Mouse (Mus musculus) frontal cortex, postnatal 14 days (tissue): ENCODE measurements around the gene 3425401B19Rik.

Experiments used
- DNase-seq, 2 experiments: peaks; one replicate each; pipeline ENCODE4 v3.0.0; 2022; ENCODE audit warnings: low spot score in 2 of 2

The 3425401B19Rik gene

DNA sequence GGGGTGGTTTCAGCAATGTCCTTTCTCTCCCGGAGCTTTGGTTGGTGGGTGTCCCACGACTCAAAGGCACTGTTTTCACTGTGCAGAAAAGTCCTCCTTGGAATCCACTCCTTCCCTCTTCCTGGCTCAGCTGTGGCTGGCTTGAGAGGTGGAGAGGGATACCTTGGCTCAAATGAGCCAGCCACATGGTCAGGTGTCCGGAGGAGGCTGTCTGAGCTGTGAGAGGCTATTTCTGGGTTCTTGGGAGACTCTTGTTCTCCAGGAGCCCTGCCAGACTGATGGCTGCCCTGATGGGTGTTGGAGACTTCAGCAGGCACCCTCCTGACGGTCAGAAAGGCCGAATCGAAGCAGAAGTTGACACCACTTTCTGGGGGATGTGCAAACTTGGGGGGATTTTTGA is 22.0 kb downstream of the 3425401B19Rik start:
- DNase-seq, result no peak

DNA sequence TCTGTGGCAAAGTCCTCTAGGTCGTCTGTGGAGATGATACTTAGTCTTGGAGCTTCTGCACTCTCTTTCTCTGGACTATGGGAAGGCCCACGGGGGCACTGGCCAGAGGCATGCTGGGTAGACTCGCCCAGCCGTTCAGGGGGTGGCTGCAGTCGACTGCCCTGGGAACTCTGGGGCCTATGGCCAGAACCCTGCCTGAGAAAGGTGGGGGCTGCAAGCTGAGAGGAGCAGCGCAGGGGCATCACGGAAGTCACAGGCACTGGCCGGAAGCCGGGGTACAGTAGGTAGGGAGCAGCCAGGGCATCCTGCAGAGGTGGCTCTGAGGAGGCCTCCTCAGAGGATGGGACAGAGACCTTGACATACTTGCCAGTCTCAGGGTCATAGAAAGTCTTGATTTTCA is 25.3 kb downstream of the 3425401B19Rik start:
- DNase-seq, result no peak

DNA sequence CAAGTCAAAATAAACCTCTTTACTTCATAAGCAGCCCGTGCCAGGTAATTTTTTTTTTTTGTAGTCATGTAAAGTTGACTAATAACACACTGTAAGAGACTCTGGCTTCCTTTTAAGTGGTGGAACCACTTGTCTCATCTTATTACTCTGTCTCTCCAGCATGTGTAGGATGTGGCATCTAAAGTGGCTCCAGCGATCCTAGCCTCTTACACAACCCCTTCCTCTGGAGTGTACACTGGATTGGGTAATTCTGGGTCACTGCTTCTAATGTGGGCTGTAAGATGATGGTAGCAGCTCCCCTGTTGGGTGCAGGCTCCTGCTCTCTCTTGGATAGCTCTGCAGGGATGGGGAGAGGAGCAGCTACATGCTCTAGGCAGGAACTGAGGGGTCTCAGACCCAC is 46.6 kb downstream of the 3425401B19Rik start:
- no peak for DNase-seq

DNA sequence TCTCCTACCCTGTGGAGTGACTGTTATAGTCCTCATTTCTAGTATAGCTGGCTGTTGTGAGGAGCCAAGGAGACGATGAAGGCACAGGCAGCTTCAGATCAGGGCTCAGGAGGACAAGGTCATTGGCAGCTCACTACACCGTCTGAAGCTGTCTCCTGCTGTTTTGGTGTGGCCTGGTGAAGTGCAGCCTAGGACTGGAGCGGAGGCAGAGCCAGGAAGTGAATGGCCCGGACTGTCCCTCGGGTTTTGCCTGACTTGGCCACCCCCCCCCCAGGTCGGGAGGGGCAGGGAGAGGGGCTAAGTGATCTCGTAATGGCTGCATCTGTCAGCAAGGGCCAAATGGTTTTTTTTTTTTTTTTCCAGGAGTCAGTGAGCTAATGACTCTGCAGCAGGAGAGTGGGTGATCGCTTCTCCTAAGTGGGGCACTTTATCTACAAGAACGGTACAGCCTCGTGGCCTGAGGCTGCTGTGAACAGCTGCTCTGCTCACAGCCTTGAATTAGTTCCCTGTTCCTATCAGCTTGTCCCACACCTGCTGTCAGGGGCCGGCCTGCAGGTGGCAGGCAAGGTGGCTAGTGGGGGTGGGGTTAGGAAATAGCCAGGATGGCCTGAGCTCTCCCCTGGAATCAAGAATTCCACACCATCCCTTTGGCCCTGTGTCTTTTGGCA is 50.9 kb downstream of the 3425401B19Rik start:
- no peak for DNase-seq

DNA sequence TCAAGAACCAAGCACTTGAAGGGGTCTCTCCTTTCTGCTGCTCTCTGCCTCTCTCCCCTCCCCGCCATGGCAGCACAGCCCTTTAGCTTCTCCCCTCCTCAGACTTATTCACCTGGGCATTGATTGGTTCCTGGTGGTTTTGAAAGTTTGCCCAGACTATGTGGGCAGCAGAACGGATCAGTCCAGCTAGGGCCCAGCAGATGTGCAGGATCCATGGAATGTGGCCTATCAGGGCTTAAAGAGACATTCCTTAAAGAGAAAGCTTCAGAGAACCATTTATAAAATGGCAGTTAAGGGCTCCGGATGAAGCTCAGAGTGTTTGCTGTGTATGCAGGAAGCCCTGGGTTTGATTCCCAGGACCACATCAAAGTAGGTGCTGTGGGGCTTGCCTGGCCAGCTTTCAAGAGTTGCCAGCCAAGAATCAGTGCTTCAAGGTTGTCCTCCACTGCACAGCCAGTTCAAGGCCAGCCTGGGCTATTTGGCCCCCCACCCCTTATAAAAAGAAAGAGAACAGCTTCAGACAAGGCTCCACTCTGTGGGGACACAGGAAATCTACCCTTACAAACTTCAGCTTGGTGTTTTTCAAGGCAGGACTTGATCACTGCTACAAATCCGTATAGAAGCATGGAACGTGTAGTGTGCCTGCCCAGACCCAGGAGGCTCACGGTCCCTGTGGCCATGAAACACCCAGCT is 52.0 kb downstream of the 3425401B19Rik start:
- DNase-seq, result no peak

DNA sequence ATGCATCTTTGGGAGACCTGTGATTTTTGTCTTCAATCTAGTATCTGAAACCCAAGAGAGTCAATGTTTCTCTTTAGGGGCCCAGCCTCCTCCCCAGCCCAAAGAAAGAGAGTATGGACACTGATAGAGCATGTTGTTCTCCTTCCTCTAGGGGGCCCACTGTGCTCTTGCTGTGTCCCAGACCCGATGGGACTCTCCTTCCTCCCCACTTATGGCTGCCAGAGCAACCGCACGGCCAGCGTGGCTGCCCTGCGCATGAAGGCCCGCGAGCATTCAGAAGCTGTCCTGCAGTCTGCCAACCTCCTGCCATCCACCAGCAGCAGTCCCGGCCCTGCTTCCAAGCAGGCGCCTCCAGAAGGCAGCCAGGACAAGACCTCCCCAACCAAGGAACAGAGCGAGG is 56.5 kb downstream of the 3425401B19Rik start:
- DNase-seq, result no peak

DNA sequence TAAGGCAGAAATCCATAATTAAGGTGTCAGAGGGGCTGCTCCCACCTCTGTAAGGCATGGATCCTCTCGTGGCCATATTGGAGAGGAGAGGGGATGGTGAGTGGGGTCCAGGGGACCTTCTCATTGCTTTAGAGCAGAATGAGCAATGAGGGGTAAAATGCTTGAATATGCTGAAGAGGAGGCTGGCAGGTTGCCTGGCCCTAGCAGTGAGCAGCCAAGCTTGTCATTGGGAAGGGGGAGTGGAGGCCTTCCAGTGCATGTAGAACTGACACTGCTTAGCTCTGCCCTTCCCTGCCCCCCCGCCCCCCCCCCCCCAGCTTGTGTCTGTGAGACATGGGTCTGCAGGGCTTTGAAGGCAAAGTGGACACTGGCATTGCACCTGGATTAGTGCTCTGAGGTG is 57.8 kb downstream of the 3425401B19Rik start:
- DNase-seq, result no peak

DNA sequence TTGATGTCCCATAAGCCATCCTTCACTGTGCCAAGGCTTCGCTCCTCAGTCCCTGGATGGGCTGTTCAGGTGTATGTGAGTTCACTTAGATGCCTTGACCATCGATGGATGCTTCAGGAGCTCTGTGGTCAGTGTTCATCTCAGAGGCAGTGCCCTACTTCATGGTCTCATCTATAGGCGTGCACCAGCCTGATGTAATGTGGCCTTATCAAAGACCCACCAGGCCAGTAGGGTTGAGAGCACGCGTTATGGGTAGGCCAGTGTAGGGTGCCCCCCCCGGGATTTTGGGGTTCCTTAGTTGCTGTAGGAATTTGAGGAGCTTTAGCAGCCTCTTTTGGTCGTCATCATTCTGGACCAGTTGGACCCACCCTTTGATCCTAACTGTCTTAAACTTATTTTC is 60.3 kb downstream of the 3425401B19Rik start:
- DNase-seq, result no peak

DNA sequence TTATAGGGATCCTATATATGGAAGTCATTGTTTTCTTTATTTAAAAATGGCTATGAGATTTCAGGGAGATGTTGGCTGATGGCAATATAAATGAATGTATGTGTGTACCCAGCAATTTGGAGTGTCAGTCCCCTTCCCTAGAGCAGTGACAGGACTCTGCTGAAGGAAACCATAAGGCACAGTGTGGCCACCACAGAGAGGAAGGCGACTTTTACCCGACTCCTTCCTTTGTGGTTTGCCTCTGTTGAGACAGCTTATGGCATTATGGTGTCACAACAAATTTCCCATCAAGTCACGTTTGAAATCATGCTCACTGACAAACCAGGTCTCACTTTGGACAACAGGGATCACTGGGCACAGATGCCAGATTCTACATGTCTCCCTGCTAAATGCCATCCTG is 60.8 kb downstream of the 3425401B19Rik start:
- DNase-seq, result no peak

DNA sequence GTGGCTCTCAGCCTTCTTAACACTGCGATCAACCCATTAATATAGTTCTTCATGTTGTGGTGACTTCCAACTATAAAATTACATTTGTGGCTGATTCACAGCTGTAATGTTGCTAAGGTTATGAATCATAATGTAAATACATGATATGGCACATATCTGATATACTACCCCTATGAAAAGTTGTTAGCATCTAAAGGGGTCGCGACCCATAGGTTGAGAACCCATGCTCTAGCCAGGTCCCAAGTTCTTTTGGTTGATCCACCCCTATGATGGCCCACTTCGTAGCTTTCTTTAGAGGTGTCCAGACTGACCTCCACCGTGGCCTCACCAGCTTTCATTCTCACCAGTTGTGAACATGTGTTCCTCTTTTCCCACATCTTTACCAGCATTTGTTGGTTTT is 67.8 kb downstream of the 3425401B19Rik start:
- DNase-seq, result no peak

DNA sequence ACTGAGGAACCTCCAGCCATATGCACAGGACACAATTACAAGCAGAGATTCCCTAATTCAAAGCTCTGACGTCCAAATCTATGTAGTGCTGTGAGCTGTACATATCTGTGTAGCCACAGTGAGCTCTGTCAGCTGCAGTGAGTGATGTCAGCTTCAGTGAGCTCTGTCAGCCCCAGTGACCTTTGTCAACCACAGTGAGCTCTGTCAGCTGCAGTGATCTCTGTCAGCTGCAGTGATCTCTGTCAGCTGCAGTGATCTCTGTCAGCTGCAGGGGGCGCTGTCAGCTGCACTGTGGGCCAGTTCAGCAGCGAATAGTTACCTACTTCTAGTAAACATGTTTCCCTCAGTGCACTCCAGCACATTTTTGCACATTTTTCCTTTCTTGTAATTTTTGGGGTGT is 75.7 kb downstream of the 3425401B19Rik start:
- no peak for DNase-seq
